Mouse (Mus musculus) ovary, postnatal 36 days (tissue): ENCODE results near the gene Acvrl1.

ENCODE experiments used
- DNase-seq: peaks from one replicate; pipeline ENCODE4 v3.0.0; 2022; ENCODE audit warnings: low spot score, mixed read lengths

Gene Acvrl1

GRCm38 (mm10) chr15:101128181-101129089, at the start of gene Acvrl1:
Gene Acvrl1 (plus strand): TSS chr15:101128522.
- DNase-seq = no peak

- DNase-seq = peak; percentile 92
These were observed 49.6 kb upstream of the Acvrl1 start for GRCm38 (mm10) chr15:101078731-101079156.

- DNase-seq = no peak
These were observed 48.2 kb upstream of the Acvrl1 start for GRCm38 (mm10) chr15:101080031-101080520.

DNA sequence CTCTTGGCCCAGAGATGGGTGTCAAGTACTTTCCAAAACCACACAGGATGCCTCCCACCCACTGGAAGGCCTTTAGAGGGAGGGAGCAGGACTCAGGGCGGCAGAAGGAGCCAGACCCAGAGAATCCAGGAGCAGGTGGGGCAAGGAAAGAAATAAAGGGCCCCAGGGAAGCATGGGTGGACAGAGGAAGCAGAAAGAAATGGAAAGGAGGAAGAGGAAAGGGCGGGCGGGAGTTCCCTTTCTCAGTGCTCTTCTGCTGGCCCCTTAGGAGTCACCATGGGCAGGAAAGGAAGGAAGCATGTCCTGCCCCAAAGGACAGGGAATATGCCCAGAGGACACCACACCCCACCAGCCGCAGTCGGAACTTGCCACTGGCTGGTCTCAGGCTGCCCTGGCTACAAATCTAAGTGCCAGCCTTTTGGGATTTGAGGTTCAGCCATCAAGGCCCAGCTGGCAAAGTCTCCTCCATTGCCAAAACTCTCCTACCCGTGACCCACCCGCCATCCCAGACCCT, 47.2 kb upstream of the Acvrl1 start:
- DNase-seq = no peak

GRCm38 (mm10) chr15:101082236-101082635, 46.1 kb upstream of the Acvrl1 start:
- DNase-seq = no peak

GRCm38 (mm10) chr15:101084499-101084898, 43.8 kb upstream of the Acvrl1 start:
- DNase-seq = no peak

DNA sequence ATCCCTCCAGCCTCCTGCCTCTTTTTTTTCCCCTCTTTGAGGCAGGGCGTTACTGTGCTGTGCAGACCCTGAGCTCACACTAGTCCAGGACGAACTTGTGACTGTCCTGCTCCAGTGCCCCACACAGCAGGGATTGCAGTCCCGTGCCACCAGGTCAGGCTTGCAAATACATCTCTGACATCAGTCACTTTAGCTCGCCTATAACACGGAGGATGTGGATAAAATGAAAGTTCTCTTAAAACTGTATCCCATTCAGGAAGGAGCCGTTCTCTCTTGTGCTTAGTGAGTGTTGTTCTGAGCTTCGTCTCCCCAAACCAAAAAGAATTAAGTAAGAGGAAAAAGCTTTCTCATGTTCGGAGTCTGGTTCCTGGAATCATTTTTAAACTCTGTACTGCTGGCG, 41.9 kb upstream of the Acvrl1 start:
- DNase-seq = no peak

DNA sequence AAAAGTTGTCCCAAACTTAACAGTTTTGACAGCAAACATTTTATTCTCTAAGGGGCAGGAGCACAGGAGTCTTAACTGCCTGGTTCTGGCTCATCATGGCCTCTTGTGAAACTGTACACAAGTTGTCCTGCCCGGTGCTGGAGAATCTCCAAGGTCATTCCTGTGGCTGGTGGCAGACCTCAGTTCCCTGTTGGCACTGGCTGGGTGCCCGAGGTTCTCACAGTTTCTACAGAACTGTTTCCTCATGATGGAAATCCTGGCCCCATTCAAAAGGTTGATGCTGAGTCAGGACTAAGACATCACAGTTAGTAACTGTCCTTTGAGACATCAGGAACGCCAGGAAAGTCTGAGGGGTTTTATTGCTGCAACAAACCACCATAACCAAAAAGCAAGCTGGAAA, 41.4 kb upstream of the Acvrl1 start:
- peak; percentile 62 for DNase-seq

DNA sequence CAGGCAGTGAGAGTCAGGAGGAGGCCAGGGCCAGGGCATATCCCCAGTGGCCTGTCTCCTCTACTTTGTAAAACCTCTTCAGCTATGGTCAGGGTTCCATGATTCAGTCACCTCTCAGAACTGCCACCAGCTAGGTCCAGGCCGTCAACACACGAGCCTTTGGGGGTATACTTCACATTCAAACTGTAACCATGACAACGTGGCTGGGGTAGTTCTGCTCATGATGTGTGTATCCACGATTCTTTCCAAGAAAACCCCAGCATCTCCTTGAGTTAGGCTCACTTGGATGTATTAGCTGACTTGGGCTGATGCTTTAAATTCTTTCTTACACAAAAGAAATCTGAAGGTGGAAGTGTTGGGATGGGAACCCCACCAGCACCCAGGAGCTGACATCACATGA, 40.0 kb upstream of the Acvrl1 start:
- DNase-seq = no peak

DNA sequence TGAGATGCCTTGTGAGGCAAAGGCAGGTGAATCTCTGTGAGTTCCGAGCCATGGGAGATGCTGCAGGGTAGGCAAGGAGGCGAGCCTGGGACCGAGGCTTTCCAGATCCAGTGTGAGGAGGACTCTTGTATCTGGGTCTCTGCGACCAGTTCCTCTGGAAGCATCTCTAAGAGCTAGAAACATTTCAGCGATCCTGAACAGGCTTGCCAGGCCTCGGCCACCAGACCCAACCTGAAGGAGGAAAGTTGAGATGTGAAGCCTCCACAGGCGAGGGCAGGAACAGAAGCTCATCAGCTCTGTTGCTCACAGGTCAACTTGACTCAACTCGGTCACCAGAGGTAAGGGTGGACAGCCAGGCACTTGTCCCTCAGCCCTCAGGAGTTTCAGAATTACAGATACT, 36.8 kb upstream of the Acvrl1 start:
- DNase-seq = no peak

GRCm38 (mm10) chr15:101092121-101092828, 36.0 kb upstream of the Acvrl1 start:
- DNase-seq = no peak

DNA sequence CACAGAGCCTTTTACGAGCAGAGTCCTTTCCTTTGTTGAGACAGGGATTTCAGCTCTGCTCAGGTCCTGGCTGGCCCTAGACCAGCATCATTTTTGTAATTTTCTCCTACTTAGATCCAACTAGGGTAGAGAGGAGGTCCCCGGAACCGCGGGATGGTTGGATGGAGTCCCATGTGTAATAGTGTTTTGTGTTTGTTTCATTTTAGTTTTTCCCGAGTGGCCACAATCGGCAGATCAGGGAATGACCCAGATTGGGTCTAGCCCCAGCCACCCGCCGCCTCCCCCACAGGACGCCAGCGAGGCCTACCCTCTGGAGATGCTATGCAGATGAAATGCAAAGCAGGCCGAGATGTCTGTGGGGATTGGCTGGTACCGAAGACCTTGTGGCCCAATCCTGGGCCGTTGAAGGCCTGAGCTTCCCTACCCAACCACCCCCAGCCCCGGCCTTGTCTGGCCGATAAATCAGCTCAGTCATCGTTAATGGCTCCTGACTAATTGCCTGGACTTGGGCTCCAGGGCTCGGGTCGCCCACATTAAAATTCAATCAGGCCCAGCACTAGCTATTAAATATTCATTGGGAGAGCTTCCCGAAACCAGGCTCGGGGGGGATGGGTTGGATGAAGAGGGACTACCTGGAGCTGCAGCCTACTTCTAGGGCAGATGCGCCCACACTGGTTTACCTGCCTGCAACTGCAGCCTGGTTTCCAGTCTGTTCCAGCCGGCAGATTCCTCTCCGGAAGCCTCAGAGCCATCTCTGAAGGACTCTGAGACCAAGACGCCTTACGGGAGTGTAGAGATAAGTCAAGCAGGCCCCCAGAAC, 35.3 kb upstream of the Acvrl1 start:
- no peak for DNase-seq

DNA sequence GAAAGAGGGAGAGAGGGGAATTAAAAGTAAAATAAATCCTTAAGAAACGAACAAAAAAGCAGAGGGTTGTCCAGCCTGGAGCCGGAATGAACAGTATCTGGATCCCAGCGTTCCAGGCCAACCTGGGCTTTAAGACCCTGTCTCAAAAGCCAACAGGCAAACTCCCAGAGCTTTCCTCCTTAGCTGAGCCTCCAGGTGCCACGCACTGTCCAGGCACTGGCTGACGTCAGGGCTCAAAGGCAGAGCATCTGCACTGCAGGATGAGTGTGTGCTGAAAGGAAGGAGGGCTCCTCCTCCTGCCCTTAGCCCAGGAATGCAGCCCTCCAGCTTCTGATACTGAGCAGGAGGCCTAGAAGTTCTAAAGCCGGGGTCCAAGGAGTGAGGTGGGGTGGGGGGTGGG, 34.3 kb upstream of the Acvrl1 start:
- DNase-seq = no peak

- DNase-seq = no peak
These were observed 33.3 kb upstream of the Acvrl1 start for GRCm38 (mm10) chr15:101094979-101095378.

DNA sequence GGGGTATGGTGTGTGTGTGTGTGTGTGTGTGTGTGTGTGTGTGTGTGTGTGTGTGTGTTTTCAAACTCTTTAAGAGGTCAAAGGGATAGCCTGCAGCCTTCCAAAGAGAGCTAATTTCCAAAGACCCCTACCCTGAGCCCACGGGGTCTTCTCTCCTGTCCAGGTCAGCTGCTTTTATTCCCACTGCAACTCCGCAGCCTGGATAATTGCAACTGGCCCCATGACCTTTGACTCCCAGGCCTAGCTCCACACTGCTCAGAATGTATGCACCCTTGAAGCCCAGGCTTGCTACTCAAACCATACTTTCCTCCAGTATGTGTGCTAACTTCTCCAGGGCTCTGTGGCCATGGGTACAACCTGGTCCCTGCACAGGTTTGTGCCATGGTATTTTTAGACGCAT, 32.9 kb upstream of the Acvrl1 start:
- no peak for DNase-seq

- no peak for DNase-seq
These were observed 30.2 kb upstream of the Acvrl1 start for GRCm38 (mm10) chr15:101097985-101098651.

DNA sequence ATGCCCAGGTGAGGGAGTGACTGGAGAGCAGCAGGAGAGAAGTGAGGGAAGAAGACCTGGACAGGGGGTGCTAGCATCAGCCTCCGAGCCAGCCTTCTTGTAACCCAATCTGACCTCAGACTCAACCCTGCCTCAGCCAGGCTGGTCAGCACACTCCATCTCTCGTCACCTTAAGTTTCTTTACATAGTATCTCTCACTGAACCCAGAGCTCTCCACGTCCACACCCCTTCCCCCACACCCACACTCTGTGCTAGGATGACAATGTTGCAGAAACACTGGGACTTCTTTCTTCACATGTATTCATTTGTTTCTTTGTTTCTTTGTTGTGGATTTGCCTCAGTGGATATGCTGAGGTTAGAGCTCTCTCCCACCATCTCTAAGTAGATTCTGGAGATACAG, 27.3 kb upstream of the Acvrl1 start:
- DNase-seq = no peak

DNA sequence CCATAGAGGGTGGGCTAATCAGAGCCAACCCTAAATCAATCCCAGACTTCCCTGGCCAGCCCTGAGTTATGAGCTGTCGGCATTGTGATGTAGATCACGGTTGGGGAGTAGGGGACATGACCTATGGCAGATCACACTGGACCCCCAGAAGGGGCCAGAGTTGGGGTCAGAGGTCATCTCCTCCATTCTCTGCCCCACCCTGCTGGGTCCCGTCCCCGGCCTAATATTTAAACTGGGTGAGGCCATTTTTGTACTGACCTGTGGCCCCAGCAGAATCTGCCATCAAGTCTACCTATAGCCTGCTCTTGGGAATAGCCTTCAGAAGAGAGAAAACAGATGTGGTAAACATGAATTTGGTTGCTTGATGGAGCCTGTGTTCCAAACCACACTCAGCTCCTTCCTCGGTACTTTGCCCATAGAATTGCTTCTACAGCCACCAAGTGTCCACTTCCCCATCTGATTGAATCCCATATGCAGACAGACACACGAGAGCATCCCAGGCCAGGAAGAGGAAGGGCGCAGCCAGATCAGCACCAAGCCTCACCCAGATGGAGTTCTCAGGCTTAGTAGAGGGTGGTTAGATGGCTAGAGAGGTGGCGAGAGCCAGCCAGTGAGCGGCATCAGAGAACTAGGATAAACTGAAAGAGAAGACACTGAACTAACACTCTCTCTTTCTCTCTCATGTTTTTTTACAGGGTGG, 24.6 kb upstream of the Acvrl1 start:
- no peak for DNase-seq

DNA sequence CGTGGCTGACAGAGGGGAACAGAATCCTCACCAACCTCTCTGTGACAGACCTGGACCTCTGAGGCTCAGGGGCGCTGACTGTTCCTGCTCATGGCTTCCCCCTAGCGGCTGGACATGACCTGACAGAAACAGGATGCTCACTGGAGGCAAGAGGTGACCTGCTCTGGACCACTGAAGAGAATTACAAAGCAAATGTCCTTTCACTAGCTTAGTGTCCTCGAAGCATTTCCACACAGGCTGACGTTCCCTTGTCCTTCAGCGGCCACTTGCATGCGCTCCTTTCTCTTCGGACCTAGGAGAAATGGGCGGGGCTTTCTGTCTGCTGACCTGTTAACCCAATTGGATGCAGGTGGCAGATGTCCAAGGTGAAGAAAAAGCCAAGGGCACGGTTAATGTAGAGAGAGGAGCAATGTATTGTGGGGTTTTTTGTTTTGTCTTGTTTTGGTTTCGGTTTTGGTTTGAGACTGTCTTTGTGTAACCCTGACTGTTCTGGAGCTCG, 22.8 kb upstream of the Acvrl1 start:
- DNase-seq = peak; percentile 83

GRCm38 (mm10) chr15:101106011-101106410, 22.3 kb upstream of the Acvrl1 start:
- peak; percentile 43 for DNase-seq
